Mouse (Mus musculus) embryo, embryonic 10 days (tissue): ENCODE data around the gene Tspyl1.
A peak's percentile ranks its signal among the peaks of the same experiment; 100 is the strongest.

Source experiments
- DNase-seq: peaks from one replicate; pipeline ENCODE4 v3.0.0-alpha.2; 2015; ENCODE audit warnings: low spot score

The Tspyl1 gene

DNA sequence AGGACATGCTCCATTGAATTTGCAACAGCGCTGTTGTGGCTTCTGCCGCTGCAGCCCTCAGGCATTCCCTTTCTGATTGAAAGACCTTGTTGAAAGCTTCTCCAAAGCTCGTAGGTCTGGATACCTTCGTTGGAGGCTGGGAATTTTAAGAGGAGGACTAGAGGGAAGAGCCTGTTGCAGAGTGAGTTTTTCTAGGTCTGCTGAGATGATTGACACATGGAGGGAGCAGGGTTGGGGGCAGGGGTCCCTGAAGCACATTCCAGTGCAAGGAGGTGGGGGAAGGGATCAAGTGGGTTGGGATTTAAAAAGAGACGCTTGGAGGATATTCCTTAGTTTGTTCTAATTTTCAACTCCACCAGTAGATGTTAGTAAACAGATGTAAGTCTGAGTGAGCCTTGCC, 18.4 kb downstream of the Tspyl1 start:
- peak; percentile 51 for DNase-seq

DNA sequence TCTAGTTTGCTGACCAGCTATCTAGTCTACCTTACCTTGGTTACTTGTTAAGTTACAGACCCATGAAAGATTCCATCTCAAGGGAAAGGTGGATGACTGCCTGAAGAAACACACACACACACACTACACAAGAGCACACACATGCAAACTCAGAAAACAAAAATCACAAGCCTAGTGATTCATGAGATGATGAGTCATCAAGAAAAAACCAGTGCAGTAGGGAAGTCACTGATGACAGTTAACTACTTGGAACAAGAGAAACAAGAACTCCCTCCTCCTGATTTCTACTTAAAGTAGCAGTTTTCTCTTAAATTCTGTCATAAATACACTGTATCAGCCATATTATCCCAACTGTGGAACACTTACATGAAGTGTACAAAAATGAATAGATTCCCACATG, 25.1 kb downstream of the Tspyl1 start:
- no peak for DNase-seq

DNA sequence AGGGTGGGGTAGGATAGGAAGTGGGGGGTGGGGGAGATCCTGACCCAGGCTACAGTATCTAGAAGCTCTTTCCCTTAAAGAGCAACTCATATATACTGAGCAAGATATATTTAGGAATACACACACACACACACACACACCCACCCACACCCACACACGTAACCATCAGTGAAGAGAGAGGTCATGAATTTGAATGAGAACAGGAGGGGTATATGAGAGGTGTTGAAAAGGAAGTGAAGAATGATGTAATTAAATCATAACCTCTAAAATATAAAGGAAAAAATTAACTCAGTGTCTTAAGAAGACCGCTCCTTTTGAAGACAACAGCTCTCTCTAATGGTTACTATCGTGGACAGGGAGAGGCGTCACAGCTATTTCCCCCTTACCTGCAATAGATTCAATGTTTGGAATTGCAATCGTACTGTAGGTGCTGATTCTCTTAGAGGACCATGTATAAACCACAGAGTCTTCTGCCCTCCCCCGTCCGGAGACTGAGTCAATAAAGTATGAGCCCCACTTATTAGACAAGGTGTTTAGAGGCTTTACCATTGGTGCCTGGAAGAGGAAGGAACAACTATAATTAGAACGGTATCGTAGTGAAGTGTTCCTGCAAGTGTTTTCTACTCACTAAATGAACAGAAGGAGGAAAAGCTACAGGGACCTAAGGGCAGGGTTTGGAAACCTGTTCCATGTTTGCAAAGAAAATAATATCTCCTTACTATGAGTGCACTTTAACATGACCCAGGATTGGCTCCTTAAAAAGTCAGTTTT, 28.1 kb downstream of the Tspyl1 start:
- DNase-seq, result no peak

DNA sequence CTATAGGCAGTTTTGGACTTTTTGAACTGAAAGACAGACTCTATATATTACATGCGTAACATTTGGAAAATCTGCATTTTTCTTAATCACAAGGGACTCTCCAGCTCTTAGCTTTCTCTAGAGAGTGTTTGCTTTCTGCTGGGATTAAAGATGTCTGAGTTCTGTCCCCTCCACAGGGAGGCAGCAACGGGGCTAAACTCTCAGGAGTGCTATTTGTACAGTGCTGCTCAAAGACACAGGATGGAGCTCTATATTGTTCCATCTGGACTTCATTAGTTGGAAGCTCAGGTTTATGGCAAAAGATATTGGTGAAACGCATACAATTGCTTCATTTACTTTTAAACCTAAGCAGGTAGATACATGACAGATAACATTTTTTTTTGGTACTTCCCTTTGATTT, 30.5 kb downstream of the Tspyl1 start:
- DNase-seq, result no peak

DNA sequence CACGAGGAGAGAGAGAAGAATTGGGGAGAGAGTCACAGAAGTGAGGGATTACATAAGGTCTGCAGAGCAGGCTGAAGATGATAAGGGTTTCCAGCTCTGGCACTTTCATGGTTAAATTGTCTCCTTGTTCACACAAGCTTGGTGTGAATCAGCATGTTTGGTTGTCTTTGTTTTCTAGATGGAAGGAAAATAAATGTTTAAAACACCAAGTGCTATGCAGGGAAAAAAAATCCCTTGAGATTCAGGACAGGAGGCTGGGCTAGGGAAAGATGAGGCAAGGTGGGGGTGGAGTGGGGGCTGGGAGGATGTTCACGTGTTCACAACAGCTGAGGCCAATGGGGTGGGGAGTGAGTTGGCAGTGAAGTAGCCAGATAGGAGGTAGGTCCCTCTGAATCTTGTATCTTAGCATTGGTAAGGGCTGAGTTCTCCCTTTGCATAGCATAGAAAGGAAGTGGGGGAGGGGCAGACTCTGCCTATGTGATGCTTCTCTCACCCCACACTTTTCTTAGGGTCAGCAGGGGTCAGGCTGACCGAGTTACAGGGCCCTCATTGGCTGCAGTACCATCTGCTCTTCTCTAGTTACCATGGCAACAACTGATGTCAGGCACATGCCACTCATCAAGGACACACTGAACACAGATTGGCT, 34.7 kb downstream of the Tspyl1 start:
- peak; percentile 94 for DNase-seq

DNA sequence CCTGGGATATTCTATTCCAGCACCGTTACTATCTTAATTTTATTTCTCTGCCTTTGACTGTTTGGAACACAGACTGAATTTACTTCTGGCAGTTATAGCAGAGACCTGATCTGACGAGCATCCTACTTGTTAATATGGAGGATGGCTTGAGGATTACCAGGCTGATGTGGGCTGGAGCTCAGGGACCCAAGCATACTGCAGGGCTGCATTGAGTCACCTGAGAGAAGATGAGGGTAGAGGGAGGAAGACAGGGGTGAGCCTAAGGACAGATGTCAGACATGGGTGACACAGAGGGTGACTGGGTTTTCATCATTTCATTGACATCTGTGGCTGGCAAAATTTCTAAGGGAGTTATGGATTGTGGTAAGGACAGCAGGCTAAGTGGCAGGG, 35.2 kb downstream of the Tspyl1 start:
- DNase-seq, result no peak

DNA sequence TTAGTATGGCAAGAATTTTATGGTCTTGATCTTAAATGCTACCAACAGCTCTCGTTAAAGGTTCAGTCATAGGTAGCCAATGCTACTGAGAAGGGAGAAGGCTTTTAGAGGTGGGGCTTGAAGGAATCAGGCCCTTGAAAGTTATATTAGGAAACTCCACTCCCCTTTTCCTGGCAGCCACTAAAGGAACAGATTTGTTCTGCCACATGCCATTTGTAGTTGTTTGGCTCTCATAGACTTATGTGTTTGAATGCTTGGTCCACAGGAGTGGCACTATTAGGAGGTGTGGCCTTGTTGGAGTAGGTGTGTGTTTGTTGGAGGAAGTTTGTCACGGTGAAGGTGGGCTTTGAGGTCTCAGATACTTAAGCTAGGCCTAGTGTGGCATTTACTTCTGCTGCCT, 38.8 kb downstream of the Tspyl1 start:
- DNase-seq, result no peak

DNA sequence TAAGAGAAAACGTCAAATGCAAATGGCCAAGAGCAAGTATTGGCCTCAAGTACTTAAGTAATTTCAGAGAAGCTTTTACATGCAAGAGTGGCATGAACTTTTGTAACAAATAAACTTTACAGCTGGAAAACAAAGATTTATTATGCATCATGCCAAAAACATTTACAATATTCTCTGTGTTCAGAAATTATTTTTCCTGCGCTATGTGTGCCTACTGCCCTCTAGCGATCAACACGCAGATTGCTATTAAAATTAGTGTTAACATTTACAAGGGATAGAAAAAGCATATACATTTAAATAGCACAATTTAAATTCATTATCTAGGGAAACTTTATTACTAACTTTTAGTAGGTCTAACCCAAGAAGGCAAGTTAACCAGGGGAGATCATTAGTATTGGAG, 44.7 kb downstream of the Tspyl1 start:
- DNase-seq, result peak; percentile 45

DNA sequence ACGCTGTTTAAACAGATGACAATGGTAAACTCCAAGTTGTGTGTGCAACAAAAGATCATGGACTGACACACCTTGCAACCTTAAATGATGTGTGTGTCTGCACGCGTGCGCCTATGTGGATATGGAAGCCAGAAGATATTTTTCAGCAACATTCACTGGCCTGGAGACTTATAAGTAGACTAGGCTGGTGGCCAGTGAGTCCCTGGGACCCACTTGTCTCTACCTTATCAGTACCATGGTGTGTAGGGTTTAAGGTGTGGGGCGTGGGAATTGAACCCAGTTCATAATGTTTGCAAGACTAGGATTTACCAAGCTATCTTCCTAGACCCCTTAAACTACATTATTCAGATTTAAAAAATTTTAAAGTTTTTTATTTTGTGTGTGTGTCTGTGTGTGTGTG, 45.2 kb downstream of the Tspyl1 start:
- DNase-seq, result no peak

DNA sequence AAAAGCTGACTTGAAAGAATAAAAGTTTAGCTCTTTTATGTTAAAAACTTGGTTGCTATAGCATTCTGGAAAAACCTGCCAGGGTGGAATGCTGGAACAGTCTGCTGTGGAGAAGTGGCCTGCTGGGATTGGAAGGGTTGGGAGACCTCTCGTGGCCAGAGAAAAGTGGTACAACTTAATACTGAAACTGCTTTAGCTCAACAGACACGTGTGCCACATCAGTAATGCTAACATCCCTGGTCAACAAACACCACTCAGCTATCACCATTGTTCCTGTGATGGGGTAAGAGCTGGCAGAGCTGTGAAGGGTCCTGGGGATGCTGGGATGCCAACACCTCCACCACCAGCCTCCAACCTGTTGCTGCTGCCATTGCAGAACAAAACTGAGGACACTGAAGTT, 46.3 kb downstream of the Tspyl1 start:
- DNase-seq, result peak; percentile 76
